Mouse (Mus musculus): Measurements from ENCODE around the gene Mif4gd. TPM values are rescaled to one million over a fixed set of nuclear protein-coding genes. Genes with fewer than 3 reads are reported as not detected.

Gene Mif4gd
- polyA plus RNA-seq (2014; fragmentation: Illumina TruSeq; extraction: RNeasy Lipid Tissue Mini Kit (QIAGEN cat#74804); ENCODE audit: insufficient read depth, low read depth, low replicate concordance) = 52.6 TPM

DNA sequence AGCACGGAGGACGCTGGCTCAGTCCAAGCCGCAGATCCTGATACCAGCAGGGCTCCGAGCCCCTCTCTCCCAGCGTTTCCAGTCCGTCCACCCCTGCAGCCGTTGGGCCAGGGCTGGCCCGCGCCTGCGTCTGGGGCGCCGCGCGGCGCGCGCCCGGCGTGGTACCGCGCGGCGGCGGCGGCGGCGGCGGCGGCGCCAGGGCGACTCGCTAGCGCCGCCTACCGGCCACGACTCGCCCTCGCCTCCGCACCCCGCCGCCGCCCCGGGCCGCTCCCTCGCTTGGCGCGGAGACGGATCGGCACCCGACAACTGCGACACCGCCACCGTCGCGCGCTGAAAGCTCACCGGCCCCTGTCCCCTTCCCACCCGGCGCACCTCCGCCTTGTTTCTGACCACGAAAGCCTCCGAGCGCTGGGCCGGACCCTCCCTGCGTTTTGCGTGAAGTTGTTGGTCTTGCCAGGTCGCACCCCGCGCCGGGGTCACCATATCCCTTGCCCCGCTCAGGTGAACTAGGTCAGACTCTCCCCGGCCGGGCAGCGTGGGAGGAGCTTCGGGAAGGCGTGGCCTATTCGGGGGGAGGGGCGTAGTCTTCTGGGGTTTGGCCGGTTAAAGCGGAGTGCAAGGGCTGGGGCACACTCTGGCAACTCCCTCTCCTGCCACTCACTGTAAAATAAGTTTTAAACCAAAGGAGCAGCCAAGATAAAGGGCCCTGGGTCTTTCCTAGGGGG is at the start of gene Mif4gd:
Gene Mif4gd, minus strand, starts transcription at position 560 of the 728 bp plus-strand sequence.

DNA sequence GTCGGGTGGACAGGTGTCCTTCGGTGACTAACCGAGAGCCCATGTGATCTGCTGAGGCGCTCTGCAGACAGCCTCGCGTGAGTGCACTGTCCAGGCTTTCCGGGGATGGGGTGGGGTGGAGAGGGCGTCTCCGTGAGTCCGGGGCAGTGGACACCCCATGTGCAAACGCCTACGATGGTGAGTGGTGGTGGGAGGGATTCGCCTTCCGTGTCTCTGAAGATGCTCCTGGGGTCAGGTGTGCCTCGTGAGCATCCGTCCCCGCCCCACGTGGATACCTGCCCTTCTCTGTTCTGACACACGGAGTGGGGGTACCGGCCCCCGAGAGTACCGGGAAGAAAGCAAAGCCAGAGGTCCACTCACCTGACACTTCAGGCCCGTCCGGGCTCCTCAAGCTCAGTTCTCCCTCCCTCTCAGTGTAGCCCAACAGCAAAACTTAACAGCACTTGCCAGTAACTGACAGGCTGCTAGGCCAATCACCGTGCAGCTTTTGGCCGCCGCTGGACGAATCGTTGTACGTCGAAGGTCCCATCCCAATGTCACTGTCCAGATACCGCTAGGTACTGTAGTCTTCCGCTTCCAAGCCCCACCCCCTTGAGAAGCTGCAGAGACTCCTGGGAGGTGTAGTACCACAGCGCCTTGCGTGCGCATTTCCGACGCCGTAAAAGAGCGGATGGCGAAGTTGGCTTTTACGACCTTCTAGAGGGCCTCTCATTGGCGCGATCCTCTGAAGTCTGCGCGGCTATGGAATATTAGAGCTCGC is 15.1 kb upstream of the Mif4gd start, which contains the start of gene Slc25a19:
Gene Slc25a19, minus strand, starts transcription at position 591 of the 760 bp plus-strand sequence.

DNA sequence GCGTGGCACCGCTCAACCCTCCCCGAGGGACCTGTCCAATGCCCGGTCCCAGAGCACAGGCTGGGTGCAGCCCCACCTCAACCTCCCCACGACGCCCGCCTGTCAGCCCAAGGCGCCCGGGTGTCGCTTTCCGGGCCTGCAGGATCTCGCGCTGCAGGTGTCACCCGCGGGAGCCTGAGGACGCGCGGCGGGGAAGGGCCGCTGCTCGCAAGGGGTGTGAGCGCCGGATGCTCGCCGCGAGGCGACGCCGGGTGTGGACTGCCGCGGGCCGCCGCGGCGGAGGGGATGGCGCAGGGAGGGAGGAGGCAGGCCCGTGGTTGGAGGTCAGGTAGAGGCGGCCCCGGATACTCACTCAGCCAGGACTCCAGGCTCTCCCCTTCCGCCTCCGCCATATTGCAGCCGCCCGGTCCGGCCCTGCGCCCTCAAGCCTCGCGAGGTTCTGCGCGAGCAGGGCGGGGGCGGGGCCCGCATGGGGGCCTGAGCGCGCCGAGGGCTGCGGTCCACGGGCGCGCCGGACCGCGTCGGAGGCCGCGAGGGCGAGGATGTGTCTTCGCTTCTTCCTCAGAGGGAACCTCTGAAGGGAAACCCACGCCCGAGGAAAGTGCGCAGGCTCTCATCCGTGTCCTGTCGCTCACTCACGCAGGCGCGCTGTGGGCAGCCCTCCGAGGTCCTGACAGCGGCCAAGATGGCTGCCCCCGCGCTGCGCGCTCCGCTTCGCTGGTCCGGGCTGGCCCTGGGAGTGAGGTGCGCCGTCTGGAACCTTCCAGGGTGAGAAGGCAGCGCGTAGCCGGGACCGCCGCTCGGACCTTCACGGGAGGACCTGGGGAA is 9.1 kb downstream of the Mif4gd start, which contains the start of the genes Mrps7 and Gga3:
Gene Mrps7, plus strand, starts transcription at position 450 of the 828 bp plus-strand sequence.
Gene Gga3, minus strand, starts transcription at position 576 of the 828 bp plus-strand sequence.

DNA sequence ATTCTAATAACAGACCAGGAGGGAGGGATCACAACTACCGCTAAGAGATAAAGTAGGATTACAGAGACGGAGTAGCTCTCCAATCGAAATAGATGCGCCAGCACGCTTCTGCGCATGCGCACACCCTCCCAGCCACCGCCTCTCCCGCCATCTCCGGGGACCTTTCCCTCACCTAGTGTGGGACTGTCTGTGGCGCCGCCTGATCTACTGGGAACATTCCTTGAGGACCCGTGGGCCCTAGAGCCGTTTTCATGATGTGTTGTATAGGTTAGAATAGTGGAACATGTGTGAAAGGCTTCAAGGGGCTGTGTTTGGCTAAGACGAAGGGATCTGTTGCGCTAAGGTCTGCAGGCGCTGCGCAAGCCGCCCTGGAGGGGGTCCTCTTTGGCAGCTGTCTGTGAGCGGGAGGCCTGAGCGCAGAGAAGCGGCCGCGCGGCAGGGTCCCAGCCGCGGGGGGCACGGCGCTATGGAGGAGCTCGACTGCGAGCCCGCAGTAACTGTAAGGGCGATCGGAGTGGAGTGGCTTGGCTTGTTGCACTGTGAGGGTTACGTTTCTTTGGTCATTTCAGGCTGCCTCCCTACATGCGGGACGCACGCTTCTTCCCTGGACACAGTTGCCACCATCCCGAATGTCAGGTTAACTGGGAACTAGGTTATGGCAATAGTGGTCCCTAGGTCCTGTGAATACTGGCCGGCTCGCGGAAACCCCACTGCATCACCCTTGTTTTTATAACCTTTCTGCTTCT is 48.5 kb downstream of the Mif4gd start, which contains the start of gene Nup85:
Gene Nup85, plus strand, starts transcription at position 371 of the 746 bp plus-strand sequence.

Other genes starting within 250 kb of the Mif4gd start
- 11.8 TPM for gene Hid1, start 245.2 kb downstream of the Mif4gd start, polyA plus RNA-seq (2014; fragmentation: Illumina TruSeq; extraction: RNeasy Lipid Tissue Mini Kit (QIAGEN cat#74804); ENCODE audit: insufficient read depth, low read depth, low replicate concordance)
- 7.4 TPM for gene Cdr2l, start 231.1 kb downstream of the Mif4gd start, polyA plus RNA-seq (2014; fragmentation: Illumina TruSeq; extraction: RNeasy Lipid Tissue Mini Kit (QIAGEN cat#74804); ENCODE audit: insufficient read depth, low read depth, low replicate concordance)
- gene Mrpl58, start 209.2 kb downstream of the Mif4gd start, polyA plus RNA-seq (2014; fragmentation: Illumina TruSeq; extraction: RNeasy Lipid Tissue Mini Kit (QIAGEN cat#74804); ENCODE audit: insufficient read depth, low read depth, low replicate concordance) = 89.2 TPM
- 582 TPM for gene Atp5h, start 193.0 kb downstream of the Mif4gd start, polyA plus RNA-seq (2014; fragmentation: Illumina TruSeq; extraction: RNeasy Lipid Tissue Mini Kit (QIAGEN cat#74804); ENCODE audit: insufficient read depth, low read depth, low replicate concordance)
- 47.3 TPM for gene Kctd2, start 192.8 kb downstream of the Mif4gd start, polyA plus RNA-seq (2014; fragmentation: Illumina TruSeq; extraction: RNeasy Lipid Tissue Mini Kit (QIAGEN cat#74804); ENCODE audit: insufficient read depth, low read depth, low replicate concordance)
- gene Trim80, start 172.4 kb downstream of the Mif4gd start, polyA plus RNA-seq (2014; fragmentation: Illumina TruSeq; extraction: RNeasy Lipid Tissue Mini Kit (QIAGEN cat#74804); ENCODE audit: insufficient read depth, low read depth, low replicate concordance) = not detected
- 0.43 TPM for gene Slc16a5, start 150.5 kb downstream of the Mif4gd start, polyA plus RNA-seq (2014; fragmentation: Illumina TruSeq; extraction: RNeasy Lipid Tissue Mini Kit (QIAGEN cat#74804); ENCODE audit: insufficient read depth, low read depth, low replicate concordance)
- 5.3 TPM for gene Armc7, start 137.3 kb downstream of the Mif4gd start, polyA plus RNA-seq (2014; fragmentation: Illumina TruSeq; extraction: RNeasy Lipid Tissue Mini Kit (QIAGEN cat#74804); ENCODE audit: insufficient read depth, low read depth, low replicate concordance)
- 76.7 TPM for gene Nt5c, start 121.1 kb downstream of the Mif4gd start, polyA plus RNA-seq (2014; fragmentation: Illumina TruSeq; extraction: RNeasy Lipid Tissue Mini Kit (QIAGEN cat#74804); ENCODE audit: insufficient read depth, low read depth, low replicate concordance)
- 84.1 TPM for gene Jpt1, start 98.6 kb downstream of the Mif4gd start, polyA plus RNA-seq (2014; fragmentation: Illumina TruSeq; extraction: RNeasy Lipid Tissue Mini Kit (QIAGEN cat#74804); ENCODE audit: insufficient read depth, low read depth, low replicate concordance)
- gene Sumo2, start 76.7 kb downstream of the Mif4gd start, polyA plus RNA-seq (2014; fragmentation: Illumina TruSeq; extraction: RNeasy Lipid Tissue Mini Kit (QIAGEN cat#74804); ENCODE audit: insufficient read depth, low read depth, low replicate concordance) = 241 TPM
- 43.6 TPM for gene Nup85, start 48.5 kb downstream of the Mif4gd start, polyA plus RNA-seq (2014; fragmentation: Illumina TruSeq; extraction: RNeasy Lipid Tissue Mini Kit (QIAGEN cat#74804); ENCODE audit: insufficient read depth, low read depth, low replicate concordance)
- gene Mrps7, start 9.0 kb downstream of the Mif4gd start, polyA plus RNA-seq (2014; fragmentation: Illumina TruSeq; extraction: RNeasy Lipid Tissue Mini Kit (QIAGEN cat#74804); ENCODE audit: insufficient read depth, low read depth, low replicate concordance) = 38.3 TPM
- gene Gga3, start 8.9 kb downstream of the Mif4gd start, polyA plus RNA-seq (2014; fragmentation: Illumina TruSeq; extraction: RNeasy Lipid Tissue Mini Kit (QIAGEN cat#74804); ENCODE audit: insufficient read depth, low read depth, low replicate concordance) = 8.4 TPM
- 19.5 TPM for gene Slc25a19, start 15.3 kb upstream of the Mif4gd start, polyA plus RNA-seq (2014; fragmentation: Illumina TruSeq; extraction: RNeasy Lipid Tissue Mini Kit (QIAGEN cat#74804); ENCODE audit: insufficient read depth, low read depth, low replicate concordance)
- 44.3 TPM for gene Grb2, start 95.6 kb upstream of the Mif4gd start, polyA plus RNA-seq (2014; fragmentation: Illumina TruSeq; extraction: RNeasy Lipid Tissue Mini Kit (QIAGEN cat#74804); ENCODE audit: insufficient read depth, low read depth, low replicate concordance)
- 11.1 TPM for gene Tmem94, start 152.5 kb upstream of the Mif4gd start, polyA plus RNA-seq (2014; fragmentation: Illumina TruSeq; extraction: RNeasy Lipid Tissue Mini Kit (QIAGEN cat#74804); ENCODE audit: insufficient read depth, low read depth, low replicate concordance)
- gene Caskin2, start 200.7 kb upstream of the Mif4gd start, polyA plus RNA-seq (2014; fragmentation: Illumina TruSeq; extraction: RNeasy Lipid Tissue Mini Kit (QIAGEN cat#74804); ENCODE audit: insufficient read depth, low read depth, low replicate concordance) = 27.9 TPM
- gene Tsen54, start 201.8 kb upstream of the Mif4gd start, polyA plus RNA-seq (2014; fragmentation: Illumina TruSeq; extraction: RNeasy Lipid Tissue Mini Kit (QIAGEN cat#74804); ENCODE audit: insufficient read depth, low read depth, low replicate concordance) = 12.5 TPM
- 39.5 TPM for gene Llgl2, start 211.1 kb upstream of the Mif4gd start, polyA plus RNA-seq (2014; fragmentation: Illumina TruSeq; extraction: RNeasy Lipid Tissue Mini Kit (QIAGEN cat#74804); ENCODE audit: insufficient read depth, low read depth, low replicate concordance)
- 1.1 TPM for gene Myo15b, start 245.4 kb upstream of the Mif4gd start, polyA plus RNA-seq (2014; fragmentation: Illumina TruSeq; extraction: RNeasy Lipid Tissue Mini Kit (QIAGEN cat#74804); ENCODE audit: insufficient read depth, low read depth, low replicate concordance)

Data from lung, adult 10 weeks (tissue).